Mouse (Mus musculus) megakaryocyte, embryonic 14.5 days (primary cell): ENCODE results near the gene Crocc.

Source experiments
- FLI1 ChIP-seq: IDR thresholded peaks from 2 replicates; pipeline ENCODE4 v1.6.1; 2012; ENCODE audit warnings: low read length, inconsistent platforms, mixed read lengths
- GATA1 ChIP-seq: IDR thresholded peaks from 3 replicates; pipeline ENCODE4 v1.6.1; 2012; ENCODE audit warnings: mixed read lengths, low read length, inconsistent platforms, borderline replicate concordance

DNA sequence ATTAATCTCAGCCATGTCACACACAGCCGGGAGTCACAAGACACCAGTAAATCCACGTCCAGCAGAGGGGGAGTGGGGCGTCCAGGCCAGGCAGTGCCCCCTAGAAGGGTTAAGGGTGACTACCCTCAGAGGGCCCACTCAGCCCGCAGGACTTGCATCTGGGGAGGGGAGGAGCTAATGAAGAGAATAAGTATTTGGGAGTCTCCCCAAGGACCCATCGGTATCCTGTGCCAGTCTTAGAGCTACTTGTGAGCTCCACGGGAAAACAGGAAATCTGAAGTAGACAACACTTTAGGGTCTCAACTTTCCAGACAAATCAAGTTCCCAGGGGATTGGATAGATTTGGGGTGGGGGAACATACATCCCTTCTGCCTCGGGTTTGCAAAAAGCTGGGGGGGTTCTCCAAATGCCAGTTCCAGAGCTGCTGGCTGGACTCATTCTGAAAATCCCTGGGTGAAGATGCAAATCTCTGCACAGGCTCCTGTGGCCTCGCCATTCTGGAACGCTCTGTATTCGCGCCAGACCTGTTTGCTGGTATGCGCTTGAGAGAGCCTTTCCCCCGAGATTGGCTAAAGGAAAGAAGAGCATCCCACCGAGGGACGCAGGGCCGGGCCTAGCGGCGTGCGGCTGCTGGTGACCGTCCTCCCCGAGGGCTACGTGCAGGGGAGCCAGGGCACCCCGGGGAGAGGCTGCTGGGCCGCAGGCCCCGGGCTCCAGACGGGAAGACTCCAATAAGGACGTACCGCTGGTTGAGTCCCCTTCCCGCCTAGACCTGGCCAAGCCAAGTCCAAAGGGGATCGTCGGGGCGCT is 529 bp downstream of the Crocc start:
- TF ChIP-seq GATA1 (no peak), FLI1 (no peak)
